Mouse (Mus musculus) erythroblast, embryonic 14.5 days (primary cell): ENCODE data around the gene Serpina3f.

Experiments used
- GATA1 ChIP-seq: IDR thresholded peaks from 2 replicates; pipeline ENCODE4 v1.6.1; 2012; ENCODE audit warnings: low read length, inconsistent platforms, mixed read lengths
- TAL1 ChIP-seq: IDR thresholded peaks from 3 replicates; pipeline ENCODE4 v1.6.1; 2012; ENCODE audit warnings: low read length, inconsistent platforms, mixed read lengths

GRCm38 (mm10) chr12:104230762-104231161, 16.4 kb downstream of the Serpina3f start:
- TF ChIP-seq TAL1 (no peak), GATA1 (no peak)
